Mouse (Mus musculus): ENCODE data around the gene H2afx. TPM values are rescaled to one million over a fixed set of nuclear protein-coding genes. Genes with fewer than 3 reads are reported as not detected.
"Not testable (repeated sequence)": the region's sequence is repeated elsewhere in the genome, so short reads cannot be mapped to it uniquely, and the experiment has no call there.

H2afx gene
- total RNA-seq, 2 experiments from 2014 or later: 21.6 to 35.0 TPM

GRCm38 (mm10) chr9:44336513-44336912 lies 2.0 kb downstream of the H2afx start:
- DNase-seq: not testable (repeated sequence)
- intact Hi-C loops (cut with DNase I): loop anchor here (5.0 kb wide), 1 partner anchor 34 kb away; no protein-coding TSS in a partner anchor

GRCm38 (mm10) chr9:44336964-44337363 lies 2.5 kb downstream of the H2afx start:
- intact Hi-C loops (cut with DNase I): loop anchor here (5.0 kb wide), 1 partner anchor 35 kb away; no protein-coding TSS in a partner anchor

GRCm38 (mm10) chr9:44337436-44338169 lies 3.1 kb downstream of the H2afx start:
- intact Hi-C loops (cut with DNase I): loop anchor here (5.0 kb wide), 1 partner anchor 35 kb away; no protein-coding TSS in a partner anchor
- DNase-seq: no peak

More at GRCm38 (mm10) chr9:44336964-44337363, 2.5 kb downstream of the H2afx start:
- no peak for DNase-seq

- no peak for DNase-seq
- intact Hi-C loops (cut with DNase I): loop anchor here (5.0 kb wide), 1 partner anchor 36 kb away; no protein-coding TSS in a partner anchor
These were observed 4.1 kb downstream of the H2afx start for GRCm38 (mm10) chr9:44338574-44338973.

GRCm38 (mm10) chr9:44341487-44341886 lies 7.0 kb downstream of the H2afx start:
- intact Hi-C loops (cut with DNase I): loop anchor here (5.0 kb wide), 2 partner anchors 94 to 209 kb away; partner anchors contain the start of gene Mcam
- DNase-seq: no peak

GRCm38 (mm10) chr9:44342173-44342572 lies 7.7 kb downstream of the H2afx start:
- intact Hi-C loops (cut with DNase I): loop anchor here (5.0 kb wide), 2 partner anchors 95 to 210 kb away; partner anchors contain the start of gene Mcam
- no peak for DNase-seq

- DNase-seq: no peak
- intact Hi-C loops (cut with DNase I): loop anchor here (5.0 kb wide), 2 partner anchors 95 to 210 kb away; partner anchors contain the start of gene Mcam
These were observed 8.1 kb downstream of the H2afx start for GRCm38 (mm10) chr9:44342605-44343004.

GRCm38 (mm10) chr9:44343290-44343689 lies 8.8 kb downstream of the H2afx start:
- intact Hi-C loops (cut with DNase I): loop anchor here (5.0 kb wide), 2 partner anchors 96 to 211 kb away; partner anchors contain the start of gene Mcam
- DNase-seq: peak; percentile 43 to 55

GRCm38 (mm10) chr9:44343781-44344421 lies 9.4 kb downstream of the H2afx start, which contains the start of gene Hmbs:
TSS of gene Hmbs (minus strand) at chr9:44344228.
- DNase-seq: peak; percentile 90 to 94
- intact Hi-C loops (cut with DNase I): loop anchor here (5.0 kb wide), 2 partner anchors 97 to 212 kb away; partner anchors contain the start of gene Mcam

GRCm38 (mm10) chr9:44345570-44346433 lies 11.3 kb downstream of the H2afx start:
- intact Hi-C loops (cut with DNase I): no loop called here
- no peak for DNase-seq

GRCm38 (mm10) chr9:44347166-44347565 lies 12.7 kb downstream of the H2afx start:
- no peak for DNase-seq
- intact Hi-C loops (cut with DNase I): no loop called here

- no peak for DNase-seq
These were observed 13.1 kb downstream of the H2afx start for GRCm38 (mm10) chr9:44347621-44348020.

GRCm38 (mm10) chr9:44348546-44348945 lies 14.1 kb downstream of the H2afx start:
- intact Hi-C loops (cut with DNase I): no loop called here
- DNase-seq: no peak

More at GRCm38 (mm10) chr9:44347621-44348020, 13.1 kb downstream of the H2afx start:
- intact Hi-C loops (cut with DNase I): no loop called here

- DNase-seq: no peak
- intact Hi-C loops (cut with DNase I): no loop called here
These were observed 16.9 kb downstream of the H2afx start for GRCm38 (mm10) chr9:44351396-44351795.

- intact Hi-C loops (cut with DNase I): no loop called here
- no peak for DNase-seq
These were observed 17.8 kb downstream of the H2afx start for GRCm38 (mm10) chr9:44352337-44352736.

GRCm38 (mm10) chr9:44353142-44353541 lies 18.6 kb downstream of the H2afx start:
- intact Hi-C loops (cut with DNase I): no loop called here
- no peak for DNase-seq

GRCm38 (mm10) chr9:44357207-44357606 lies 22.7 kb downstream of the H2afx start:
- DNase-seq: no peak
- intact Hi-C loops (cut with DNase I): no loop called here

- peak; percentile 93 to 96 for DNase-seq
- intact Hi-C loops (cut with DNase I): no loop called here
These were observed 26.9 kb downstream of the H2afx start, which contains the start of gene Vps11 for GRCm38 (mm10) chr9:44361190-44361917. TSS of gene Vps11 (minus strand) at chr9:44361670.

- DNase-seq; intact Hi-C loops (cut with DNase I): not testable (repeated sequence)
These were observed 27.4 kb downstream of the H2afx start for GRCm38 (mm10) chr9:44361931-44362330.
